Comparison of ENCODE assay signal across 8 mouse cellular contexts in the genomic region with DNA sequence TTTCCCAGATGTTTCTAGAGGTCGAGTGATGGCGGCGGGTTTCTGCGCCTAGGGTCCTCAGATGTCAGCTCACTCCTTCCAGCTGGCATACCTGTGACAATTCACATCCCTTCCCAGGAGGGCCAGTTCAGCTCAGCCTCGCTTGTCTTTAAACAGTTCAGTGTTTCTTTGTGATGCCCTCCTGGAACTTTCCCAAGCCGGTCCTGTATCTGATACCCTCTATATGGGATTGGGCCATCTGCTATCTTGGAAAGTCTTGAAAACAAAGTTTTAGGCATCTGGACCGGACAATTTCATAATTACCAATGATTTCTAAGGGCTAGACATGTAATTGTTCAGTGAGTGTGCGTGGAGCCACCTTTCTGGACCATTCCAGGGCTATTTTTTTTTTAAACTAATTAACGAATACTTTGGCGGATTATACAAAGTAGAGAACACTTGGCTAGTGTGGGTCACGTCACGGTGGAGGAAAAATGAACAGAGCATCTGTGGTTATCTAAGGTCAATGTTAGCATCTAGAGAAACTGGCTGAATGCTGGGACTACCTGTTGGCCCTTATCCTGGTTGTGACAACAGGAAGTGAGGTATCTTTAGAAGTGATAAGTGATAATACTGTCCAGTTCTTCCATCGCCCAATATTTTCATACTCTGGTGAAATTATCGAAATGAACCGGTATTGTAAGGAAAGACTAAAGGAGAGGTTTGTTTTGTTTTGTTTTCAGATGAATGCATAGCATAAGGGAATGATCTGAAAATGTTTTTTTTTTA. TPM values are rescaled to one million over a fixed set of nuclear protein-coding genes. Genes with fewer than 3 reads are reported as not detected.
DNase-seq lines count a peak whose midpoint lies in the region; ATAC-seq and TF ChIP-seq lines count a peak whose summit lies in the region.

No protein-coding gene starts in this region.

- peak overlapping the region; percentile 97 for H3K9ac ChIP-seq in hindbrain, embryonic 14.5 days
- peak overlapping the region; percentile 99 for H3K9ac ChIP-seq in midbrain, embryonic 13.5 days (replicated peaks)

- no peaks in the 10 kb centered on the region for H3K36me3 ChIP-seq in kidney, adult 2 months (ENCODE audit: control insufficient read depth, insufficient read depth, low read length)
- peaks cover 18% of the 10 kb centered on the region for H3K36me3 ChIP-seq in hindbrain, embryonic 14.5 days (replicated peaks; ENCODE audit: control insufficient read depth, insufficient read depth)
- peaks cover 16% of the 10 kb centered on the region for H3K36me3 ChIP-seq in midbrain, embryonic 13.5 days

- H3K9me3 ChIP-seq in hindbrain, embryonic 14.5 days (ENCODE audit: control insufficient read depth, low read length), result no peaks in the 10 kb centered on the region
- H3K9me3 ChIP-seq in midbrain, embryonic 13.5 days, result no peaks in the 10 kb centered on the region

- peak overlapping the region; percentile 99 for H3K4me3 ChIP-seq in kidney, adult 2 months (ENCODE audit: insufficient read depth, low read depth, low read length)
- peak overlapping the region; percentile 86 for H3K4me3 ChIP-seq in bone marrow, adult 2 months (replicated peaks; ENCODE audit: control insufficient read depth, low read depth, low read length)
- H3K4me3 ChIP-seq in hindbrain, embryonic 14.5 days (replicated peaks; ENCODE audit: low read length), result peak overlapping the region; percentile 85
- peak overlapping the region; percentile 93 for H3K4me3 ChIP-seq in midbrain, embryonic 13.5 days (replicated peaks)

- WGBS in kidney, adult 2 months, result 25% methylated on average over 15 of the region's 15 CpGs
- 34% methylated on average over 15 of the region's 15 CpGs for WGBS in bone marrow, adult 2 months
- 27% methylated on average over 15 of the region's 15 CpGs for WGBS in hindbrain, embryonic 14.5 days
- WGBS in midbrain, embryonic 13.5 days, result 24% methylated on average over 15 of the region's 15 CpGs

- ATAC-seq in hindbrain, embryonic 14.5 days (ENCODE audit: low FRiP score), result 0 out of 2 replicates have a peak, but pooled peaks have one; percentile 38
- peak; percentile 62 for ATAC-seq in midbrain, embryonic 13.5 days

- H3K27ac ChIP-seq in kidney, adult 2 months (ENCODE audit: insufficient read depth, low read depth, low read length), result no peak overlapping the region
- peak overlapping the region; percentile 91; the same call in 1 of the 2 replicates for H3K27ac ChIP-seq in bone marrow, adult 2 months (ENCODE audit: control insufficient read depth, insufficient read depth, low read depth, low read length, poor library complexity)
- peak overlapping the region; percentile 98 for H3K27ac ChIP-seq in hindbrain, embryonic 14.5 days
- peak overlapping the region; percentile 99 for H3K27ac ChIP-seq in midbrain, embryonic 13.5 days

- DNase-seq in kidney, adult 2 months, result no peak
- no peak for DNase-seq in kidney, postnatal 4 days
- peak; percentile 60 for DNase-seq in hindbrain, embryonic 14.5 days (ENCODE audit: low spot score)
- DNase-seq in urinary bladder, adult 18-20 months (ENCODE audit: low spot score in 2 of 2), result no peak
- no peak for DNase-seq in Muller cell, postnatal 12 days (ENCODE audit: inconsistent ontology term)
- no peak for DNase-seq in ovary, postnatal 10 days (ENCODE audit: low spot score)

- peak overlapping the region; percentile 65 for H3K4me2 ChIP-seq in hindbrain, embryonic 14.5 days (replicated peaks)
- peak overlapping the region; percentile 80 for H3K4me2 ChIP-seq in midbrain, embryonic 13.5 days (replicated peaks)

- no peaks in the 10 kb centered on the region for H3K27me3 ChIP-seq in kidney, adult 2 months (replicated peaks; ENCODE audit: control insufficient read depth, insufficient read depth, low read length)
- no peaks in the 10 kb centered on the region for H3K27me3 ChIP-seq in hindbrain, embryonic 14.5 days (ENCODE audit: control insufficient read depth, insufficient read depth, low read length)
- no peaks in the 10 kb centered on the region for H3K27me3 ChIP-seq in midbrain, embryonic 13.5 days

- H3K4me1 ChIP-seq in kidney, adult 2 months (ENCODE audit: control insufficient read depth, insufficient read depth, low read length), result no peaks in the 10 kb centered on the region
- no peaks in the 10 kb centered on the region; the same call in 1 of the 2 replicates for H3K4me1 ChIP-seq in bone marrow, adult 2 months (ENCODE audit: control insufficient read depth, insufficient read depth, low read length)
- peaks cover 29% of the 10 kb centered on the region for H3K4me1 ChIP-seq in hindbrain, embryonic 14.5 days (replicated peaks; ENCODE audit: control insufficient read depth, insufficient read depth, low read length)
- H3K4me1 ChIP-seq in midbrain, embryonic 13.5 days (replicated peaks), result peaks cover 34% of the 10 kb centered on the region

- TF ChIP-seq POLR2A in kidney, adult 2 months (IDR thresholded peaks at IDR 0.05; ENCODE audit: low read depth, low read length), result no peak
- TF ChIP-seq POLR2A in bone marrow, adult 2 months (IDR thresholded peaks at IDR 0.05; ENCODE audit: borderline replicate concordance, control insufficient read depth, low read depth, low read length), result no peak

- TF ChIP-seq CTCF in kidney, adult 2 months (conservative IDR thresholded peaks at IDR 0.05; ENCODE audit: insufficient read depth, insufficient read length, low read depth, low read length), result no peak
- no peak for TF ChIP-seq CTCF in bone marrow, adult 2 months (IDR thresholded peaks at IDR 0.05; ENCODE audit: control insufficient read depth, insufficient read depth, low read length)

RNA-seq across cellular contexts. Expression of a gene that starts 0.4 kb away (rescaled TPM):
- 16.6 and 18.6 TPM in 2 replicates for polyA plus RNA-seq in kidney, adult 2 months (2012; rRNA removed)
- 196 and 201 TPM in 2 replicates for polyA plus RNA-seq in bone marrow, adult 2 months (2011; ENCODE audit: insufficient read depth, insufficient read length, low replicate concordance, missing spikeins)
- polyA plus RNA-seq in hindbrain, embryonic 14.5 days (2014; fragmentation: Nextera tagmentation; extraction: Ambion mirVana), result 131 and 136 TPM in 2 replicates
- polyA plus RNA-seq in midbrain, embryonic 13.5 days (2015; fragmentation: Nextera tagmentation; extraction: Ambion mirVana), result 370 and 402 TPM in 2 replicates

RNA-seq across cellular contexts. Expression of a gene that starts 12.7 kb away (rescaled TPM):
- polyA plus RNA-seq in kidney, adult 2 months (2012; rRNA removed), result 0.42 and 0.47 TPM in 2 replicates
- 0.95 TPM in 1 of 2 replicates, not detected in the other for polyA plus RNA-seq in bone marrow, adult 2 months (2011; ENCODE audit: insufficient read depth, insufficient read length, low replicate concordance, missing spikeins)
- 7.3 and 9.3 TPM in 2 replicates for polyA plus RNA-seq in hindbrain, embryonic 14.5 days (2014; fragmentation: Nextera tagmentation; extraction: Ambion mirVana)
- 2.4 TPM in 2 replicates for polyA plus RNA-seq in midbrain, embryonic 13.5 days (2015; fragmentation: Nextera tagmentation; extraction: Ambion mirVana)

RNA-seq across cellular contexts. Expression of a gene that starts 53.8 kb away (rescaled TPM):
- not detected in 2 replicates for polyA plus RNA-seq in kidney, adult 2 months (2012; rRNA removed)
- polyA plus RNA-seq in bone marrow, adult 2 months (2011; ENCODE audit: insufficient read depth, insufficient read length, low replicate concordance, missing spikeins), result not detected in 2 replicates
- polyA plus RNA-seq in hindbrain, embryonic 14.5 days (2014; fragmentation: Nextera tagmentation; extraction: Ambion mirVana), result not detected in 2 replicates
- polyA plus RNA-seq in midbrain, embryonic 13.5 days (2015; fragmentation: Nextera tagmentation; extraction: Ambion mirVana), result not detected in 2 replicates
